Mouse (Mus musculus): Measurements from ENCODE around the gene Mrtfb.

GRCm38 (mm10) chr16:13354431-13354830 lies 98.2 kb downstream of the Mrtfb start:
- no peak for TF ChIP-seq CTCF (conservative IDR thresholded peaks at IDR 0.05; ENCODE audit: low read length)
- no peak for TF ChIP-seq POU5F1 (IDR thresholded peaks at IDR 0.05; ENCODE audit: borderline replicate concordance, low read length)
